Mouse (Mus musculus): ENCODE measurements around the gene Zcchc8.

Zcchc8 gene

DNA sequence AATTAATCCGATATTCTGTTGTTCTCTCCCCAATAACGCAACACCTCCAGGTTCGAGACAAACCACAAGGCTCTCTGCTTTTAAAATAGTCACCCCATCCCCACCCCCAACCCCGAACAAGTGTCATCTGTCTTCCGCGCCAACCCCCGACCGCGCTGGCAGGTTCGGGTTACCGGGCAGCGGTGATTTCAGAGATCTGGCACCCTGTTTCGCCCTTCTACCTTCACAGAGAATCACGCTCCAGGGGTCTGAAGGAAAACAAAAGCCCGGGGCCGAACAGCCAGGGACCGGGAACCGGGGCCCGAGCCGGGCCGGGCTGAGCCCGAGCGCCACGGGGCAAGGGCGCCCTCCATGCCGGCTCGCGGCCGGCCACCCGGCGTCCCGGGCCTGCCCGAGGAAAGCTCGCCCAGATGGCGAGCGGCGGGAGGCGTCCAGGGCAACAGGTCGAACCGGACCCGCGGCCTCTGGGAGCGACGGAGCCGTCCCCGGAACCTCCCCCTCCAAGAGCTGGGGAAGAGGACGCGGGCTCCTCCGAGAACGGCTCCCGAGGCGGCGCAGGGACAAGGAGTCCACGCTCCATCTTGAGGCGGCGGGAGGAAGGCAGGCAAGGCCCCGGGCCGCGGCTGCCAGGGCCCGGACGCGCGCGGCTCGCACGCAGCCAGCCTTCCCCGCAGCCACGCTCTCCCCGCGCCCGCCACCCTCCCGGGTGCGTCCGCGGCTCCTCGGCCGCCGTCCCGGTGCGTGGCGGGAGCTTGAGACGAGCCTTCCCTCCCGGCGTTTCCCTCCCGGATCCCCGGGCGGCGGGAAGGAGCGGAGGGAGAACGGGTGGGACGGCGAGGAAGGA lies 37.3 kb downstream of the Zcchc8 start:
- peak; percentile 81 for DNase-seq

DNA sequence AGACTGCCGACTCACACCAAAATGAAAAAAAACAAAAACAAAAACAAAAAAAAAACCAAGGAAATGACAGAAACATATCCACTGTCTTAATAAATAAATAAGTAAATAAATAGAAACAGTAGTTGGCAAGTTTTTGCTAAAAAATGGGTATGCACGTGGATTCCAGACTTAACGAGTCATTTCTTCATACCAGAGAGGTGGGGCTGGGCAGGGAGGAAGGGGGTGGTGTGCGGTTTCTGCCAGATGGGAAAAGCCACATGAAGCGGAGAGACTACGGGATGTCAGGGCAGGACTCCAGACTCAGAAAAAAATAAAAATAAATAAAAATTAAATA lies 37.9 kb downstream of the Zcchc8 start:
- no peak for DNase-seq

GRCm38 (mm10) chr5:123682372-123682771 lies 38.5 kb downstream of the Zcchc8 start:
- DNase-seq = peak; percentile 32

GRCm38 (mm10) chr5:123679546-123680263 lies 41.2 kb downstream of the Zcchc8 start:
- DNase-seq = peak; percentile 93

GRCm38 (mm10) chr5:123679106-123679505 lies 41.8 kb downstream of the Zcchc8 start:
- no peak for DNase-seq

GRCm38 (mm10) chr5:123675717-123676116 lies 45.2 kb downstream of the Zcchc8 start:
- no peak for DNase-seq

DNA sequence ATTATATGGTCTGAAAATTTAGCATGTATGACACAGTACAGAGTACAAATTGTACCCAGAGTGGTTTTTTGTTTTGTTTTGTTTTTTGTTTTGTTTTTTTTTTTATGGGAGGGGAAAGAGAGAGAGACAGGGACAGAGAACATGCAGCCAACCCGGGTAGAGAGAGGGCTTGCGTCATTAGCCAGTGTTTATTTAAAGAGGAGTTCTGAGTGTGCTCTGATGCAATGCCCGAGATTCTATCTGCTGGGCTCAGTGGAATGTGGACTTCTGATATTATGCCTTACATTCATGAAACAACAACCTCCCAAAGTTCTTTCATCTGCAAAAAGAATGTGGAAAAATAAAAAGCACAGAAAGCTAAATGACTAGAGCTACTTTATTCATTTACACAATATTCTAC lies 45.7 kb downstream of the Zcchc8 start:
- no peak for DNase-seq

DNA sequence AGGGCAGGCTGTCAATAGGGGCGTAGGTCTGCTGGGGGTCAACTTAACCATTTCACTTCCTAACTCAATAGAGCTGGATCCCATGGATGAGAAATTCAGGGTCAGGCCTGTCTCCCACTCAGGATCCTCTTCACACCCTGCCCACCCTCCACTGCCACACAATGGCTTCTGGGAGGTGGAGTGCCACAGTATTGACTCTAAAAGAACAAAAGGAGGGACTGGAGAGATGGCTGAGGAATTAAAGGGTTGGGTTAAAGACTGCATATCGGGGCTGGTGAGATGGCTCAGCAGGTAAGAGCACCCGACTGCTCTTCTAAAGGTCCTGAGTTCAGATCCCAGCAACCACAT lies 49.5 kb downstream of the Zcchc8 start:
- DNase-seq = no peak

- DNase-seq = no peak
Observed at GRCm38 (mm10) chr5:123670800-123671472, 50.0 kb downstream of the Zcchc8 start.

GRCm38 (mm10) chr5:123669991-123670799 lies 50.7 kb downstream of the Zcchc8 start:
- DNase-seq = no peak

- no peak for DNase-seq
Observed at GRCm38 (mm10) chr5:123667915-123668314, 53.0 kb downstream of the Zcchc8 start.

- no peak for DNase-seq
Observed at GRCm38 (mm10) chr5:123665956-123666355, 54.9 kb downstream of the Zcchc8 start.

GRCm38 (mm10) chr5:123664329-123664728 lies 56.6 kb downstream of the Zcchc8 start:
- no peak for DNase-seq

GRCm38 (mm10) chr5:123662059-123662458 lies 58.8 kb downstream of the Zcchc8 start:
- DNase-seq = no peak

DNA sequence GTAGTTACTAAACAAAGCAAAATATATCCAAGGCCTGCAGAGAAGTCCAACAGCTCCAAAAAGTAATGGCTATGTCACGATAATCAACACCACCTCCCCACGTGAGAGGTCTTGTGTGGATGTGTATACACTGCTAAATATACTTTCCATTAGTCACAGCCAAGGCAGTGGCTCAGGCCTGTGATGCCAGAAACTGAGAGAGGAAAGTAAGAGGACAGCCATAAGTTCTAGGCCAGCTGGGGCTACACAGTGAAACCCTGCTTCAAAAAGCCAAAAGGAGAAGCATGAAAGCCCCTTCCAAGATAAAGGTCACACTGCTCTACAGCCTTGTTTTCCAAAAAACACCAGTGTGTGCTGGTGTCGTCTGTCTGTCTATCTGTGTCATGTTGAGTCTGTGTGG lies 59.3 kb downstream of the Zcchc8 start:
- no peak for DNase-seq

DNA sequence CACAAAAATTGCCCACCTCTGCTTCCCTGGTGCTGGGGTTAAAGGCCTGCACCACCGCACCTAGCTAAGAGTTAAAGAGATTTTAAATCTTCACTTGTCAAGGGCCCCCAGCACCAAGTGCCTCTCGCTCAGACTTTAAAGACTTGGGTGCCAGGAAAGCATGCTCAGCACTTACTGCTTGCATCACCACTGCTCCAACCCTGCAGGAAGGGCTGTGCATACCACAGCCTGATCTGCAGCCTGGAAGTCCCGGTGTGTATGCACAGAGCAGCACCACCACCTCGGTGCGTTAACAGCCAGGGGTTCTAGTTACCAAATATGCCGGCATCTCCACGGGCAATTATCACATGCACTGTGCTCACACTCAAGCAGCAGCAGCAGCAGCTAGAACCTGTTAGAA lies 63.2 kb downstream of the Zcchc8 start:
- no peak for DNase-seq

DNA sequence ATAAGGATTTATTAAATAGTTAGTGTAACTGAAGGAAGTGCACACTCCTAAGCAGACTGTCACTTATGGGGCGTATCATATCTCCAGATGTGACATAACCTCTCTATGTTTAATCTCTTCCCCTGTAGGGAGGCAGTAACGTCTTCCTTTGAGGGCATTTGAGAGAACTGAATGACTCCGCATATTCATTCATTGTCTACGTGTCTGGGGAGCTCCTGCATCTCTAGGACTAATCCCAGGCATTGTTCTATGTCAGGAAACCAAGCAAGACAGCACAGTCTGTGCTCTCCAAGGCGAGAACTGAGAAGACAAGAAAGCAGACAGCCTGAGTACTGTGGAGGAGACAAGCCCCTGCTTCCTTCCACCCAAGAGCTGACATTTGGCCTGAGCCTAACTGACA lies 66.0 kb downstream of the Zcchc8 start:
- DNase-seq = no peak

GRCm38 (mm10) chr5:123653287-123653801 lies 67.6 kb downstream of the Zcchc8 start:
- no peak for DNase-seq

GRCm38 (mm10) chr5:123650825-123651224 lies 70.1 kb downstream of the Zcchc8 start:
- DNase-seq = no peak

All from cerebellum, adult 9-10 months (tissue).